Mouse (Mus musculus) liver, embryonic 14.5 days (tissue): ENCODE measurements at regions not wholly inside any gene's neighbourhood (a gene's known extent, or its start where the extent isn't known, plus 50 kb on each side); places are given as distances from the start of the nearest gene placed in this dataset.
A peak's percentile ranks its signal among the peaks of the same experiment; 100 is the strongest.

ENCODE experiments used
- ATAC-seq: fragments of 200-750 bp; cut with Nextera tagmentation; 2 replicates; pipeline ENCODE4 v1.8.0; 2017; ENCODE audit warnings: moderate number of reproducible peaks, mild to moderate bottlenecking, moderate library complexity; ENCODE audit not compliant: insufficient read depth
- DNase-seq, 3 experiments: peaks; one replicate each; pipeline ENCODE4 v3.0.0-alpha.2; 2012 to 2013; ENCODE audit warnings: low read depth in 3 of 3, low spot score in 3 of 3
- H3K27ac ChIP-seq: fragments of 300-500 bp; sonication (generic); 2 replicates; pipeline ENCODE4 v1.5.1; 2014; ENCODE audit warnings: moderate library complexity, mild to moderate bottlenecking, control low read depth, inconsistent platforms
- H3K27me3 ChIP-seq: fragments of 300-500 bp; sonication (generic); 2 replicates; pipeline ENCODE4 v1.6.1; 2014; ENCODE audit warnings: mild to moderate bottlenecking, low read length, moderate library complexity; ENCODE audit not compliant: control insufficient read depth, insufficient read depth
- H3K36me3 ChIP-seq: fragments of 300-500 bp; sonication (generic); replicated peaks from 2 replicates; pipeline ENCODE4 v1.6.1; 2014; ENCODE audit warnings: low read depth; ENCODE audit not compliant: control insufficient read depth, insufficient read depth
- H3K4me1 ChIP-seq, 2 experiments: fragments of 200-500 bp in 1 of 2; fragments of 300-500 bp in 1 of 2; sonication (generic) in 1 of 2; replicated peaks; 2 replicates each; pipeline ENCODE4 v1.6.1; 2012 to 2014; ENCODE audit warnings: antibody characterized with exemption in 1 of 2, inconsistent platforms in 1 of 2, low read length in 1 of 2; ENCODE audit not compliant: control insufficient read depth in 2 of 2, insufficient read depth in 2 of 2
- H3K4me2 ChIP-seq: fragments of 300-500 bp; sonication (generic); 2 replicates; pipeline ENCODE4 v1.6.1; 2014; ENCODE audit warnings: low read depth, mild to moderate bottlenecking, control low read depth, moderate library complexity
- H3K4me3 ChIP-seq, 2 experiments: fragments of 200-500 bp in 1 of 2; fragments of 300-500 bp in 1 of 2; sonication (generic) in 1 of 2; 2 replicates each; pipeline ENCODE4 v1.5.1; 2012 to 2014; ENCODE audit warnings: low read depth in 2 of 2, low read length in 2 of 2, mild to moderate bottlenecking in 2 of 2, control low read depth in 1 of 2, inconsistent platforms in 1 of 2, moderate library complexity in 1 of 2; ENCODE audit not compliant: insufficient read depth in 1 of 2
- H3K9ac ChIP-seq: fragments of 300-500 bp; sonication (generic); replicated peaks from 2 replicates; pipeline ENCODE4 v1.6.1; 2014; ENCODE audit warnings: mild to moderate bottlenecking, control low read depth, moderate library complexity
- H3K9me3 ChIP-seq: fragments of 300-500 bp; sonication (generic); 2 replicates; pipeline ENCODE4 v1.6.1; 2016; ENCODE audit warnings: low read length, mixed read lengths; ENCODE audit not compliant: control insufficient read depth
- CTCF ChIP-seq: IDR thresholded peaks from 2 replicates; pipeline ENCODE4 v1.5.1; 2016; ENCODE audit warnings: antibody characterized with exemption, low read depth, control low read depth
- EP300 ChIP-seq: IDR thresholded peaks from 2 replicates; pipeline ENCODE4 v1.6.1; 2016; ENCODE audit warnings: antibody characterized with exemption, low read depth
- WGBS: fragments of 180-500 bp; shearing (Covaris S2); extraction: QIAGEN DNeasy Blood & Tissue Kit; methylation state at CpG from one replicate; pipeline ENCODE4 v1.1.7; 2014; ENCODE audit not compliant: insufficient replicate concordance; 5-methylcytosine and 5-hydroxymethylcytosine counted together

- Histone ChIP-seq H3K4me3 (no peak overlapping the region), H3K9ac (no peak overlapping the region), H3K9me3 (no peaks in the 10 kb centered on the region), H3K27ac (no peak overlapping the region), H3K4me1 (no peaks in the 10 kb centered on the region), H3K27me3 (no peaks in the 10 kb centered on the region), H3K4me2 (no peak overlapping the region), H3K36me3 (no peaks in the 10 kb centered on the region)
- TF ChIP-seq EP300 = no peak
- no peak for DNase-seq
- WGBS = 67% methylated on average over 5 of the region's 5 CpGs
- ATAC-seq = peak; percentile 21; the same call in 1 of the 2 replicates
Observed at GRCm38 (mm10) chr15:35240416-35241212, 882.9 kb upstream of the 9430069I07Rik start.

DNA sequence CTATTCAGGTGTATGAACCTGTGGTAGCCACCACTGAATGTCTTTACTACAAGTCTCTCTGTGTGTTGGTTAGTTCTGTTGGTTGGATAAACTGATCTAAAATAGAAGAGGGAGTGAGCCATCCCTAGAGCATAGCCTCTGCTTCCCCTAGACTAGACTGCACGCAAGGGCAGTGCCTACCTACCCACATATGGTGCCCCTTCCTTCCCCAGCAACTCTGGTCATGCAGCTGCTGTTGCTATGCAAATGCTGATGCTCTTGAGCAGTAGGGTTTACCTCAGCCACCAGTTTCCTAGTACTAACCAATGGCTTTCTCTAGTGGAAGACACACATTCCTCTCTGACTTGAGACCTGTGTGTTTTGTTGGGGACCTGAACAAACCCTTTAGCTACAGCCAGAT lies 881.0 kb upstream of the 9430069I07Rik start:
- no peak for TF ChIP-seq CTCF
- TF ChIP-seq EP300 = no peak
- Histone ChIP-seq H3K36me3 (no peaks in the 10 kb centered on the region), H3K4me2 (no peak overlapping the region), H3K27ac (no peak overlapping the region), H3K9me3 (no peaks in the 10 kb centered on the region), H3K9ac (no peak overlapping the region), H3K27me3 (no peaks in the 10 kb centered on the region; the same call in 1 of the 2 replicates), H3K4me1 (no peaks in the 10 kb centered on the region), H3K4me3 (no peak overlapping the region)
- 50% methylated on average over 1 of the region's 1 CpGs for WGBS
- DNase-seq = no peak
- ATAC-seq = no peak

GRCm38 (mm10) chr15:35233968-35234696 lies 876.5 kb upstream of the 9430069I07Rik start:
- H3K27me3 ChIP-seq = no peaks in the 10 kb centered on the region; the same call in 1 of the 2 replicates
- no peaks in the 10 kb centered on the region for H3K4me1 ChIP-seq
- no peaks in the 10 kb centered on the region for H3K36me3 ChIP-seq
- no peak overlapping the region for H3K27ac ChIP-seq
- 40% methylated on average over 2 of the region's 2 CpGs for WGBS
- H3K9me3 ChIP-seq = no peaks in the 10 kb centered on the region
- TF ChIP-seq CTCF = no peak
- no peak for TF ChIP-seq EP300
- H3K4me3 ChIP-seq = no peak overlapping the region
- H3K4me2 ChIP-seq = no peak overlapping the region
- DNase-seq (no peak), ATAC-seq (no peak)
- H3K9ac ChIP-seq = no peak overlapping the region

GRCm38 (mm10) chr15:35229614-35230013 lies 871.9 kb upstream of the 9430069I07Rik start:
- H3K4me3 ChIP-seq = no peak overlapping the region
- no peak overlapping the region for H3K27ac ChIP-seq
- H3K4me1 ChIP-seq = no peaks in the 10 kb centered on the region
- no peaks in the 10 kb centered on the region for H3K9me3 ChIP-seq
- TF ChIP-seq CTCF (peak; percentile 45; the same call in 1 of the 2 replicates), EP300 (no peak)
- WGBS = 54% methylated on average over 3 of the region's 3 CpGs
- ATAC-seq (no peak), DNase-seq (no peak)
- H3K36me3 ChIP-seq = no peaks in the 10 kb centered on the region
- no peak overlapping the region for H3K9ac ChIP-seq
- H3K4me2 ChIP-seq = no peak overlapping the region
- no peaks in the 10 kb centered on the region; the same call in 1 of the 2 replicates for H3K27me3 ChIP-seq
